Mouse (Mus musculus) heart, postnatal 0 days (tissue): ENCODE measurements around the gene Naa20. TPM values are rescaled to one million over a fixed set of nuclear protein-coding genes. Genes with fewer than 3 reads are reported as not detected.

ENCODE experiments used
- ATAC-seq: fragments of 200-750 bp; cut with Nextera tagmentation; 2 replicates; pipeline ENCODE4 v1.8.0; 2017; ENCODE audit warnings: low read depth, moderate number of reproducible peaks, moderate library complexity; ENCODE audit not compliant: insufficient read depth
- DNase-seq: peaks from one replicate; pipeline ENCODE4 v3.0.0-alpha.2; 2016; ENCODE audit warnings: low spot score
- H3K27ac ChIP-seq: fragments of 300-500 bp; sonication (generic); 2 replicates; pipeline ENCODE4 v1.5.1; 2014; ENCODE audit warnings: low read depth, mild to moderate bottlenecking
- H3K27me3 ChIP-seq: fragments of 300-500 bp; sonication (generic); 2 replicates; pipeline ENCODE4 v1.6.1; 2014; ENCODE audit warnings: low read length, mixed read lengths; ENCODE audit not compliant: control insufficient read depth, insufficient read depth
- H3K36me3 ChIP-seq: fragments of 300-500 bp; sonication (generic); replicated peaks from 2 replicates; pipeline ENCODE4 v1.6.1; 2014; ENCODE audit warnings: low read length, mixed read lengths; ENCODE audit not compliant: control insufficient read depth, insufficient read depth
- H3K4me1 ChIP-seq: fragments of 300-500 bp; sonication (generic); 2 replicates; pipeline ENCODE4 v1.6.1; 2014; ENCODE audit warnings: antibody characterized with exemption; ENCODE audit not compliant: control insufficient read depth, insufficient read depth
- H3K4me2 ChIP-seq: fragments of 300-500 bp; sonication (generic); 2 replicates; pipeline ENCODE4 v1.6.1; 2014; ENCODE audit warnings: low read depth, mild to moderate bottlenecking, low read length, moderate library complexity
- H3K4me3 ChIP-seq: fragments of 300-500 bp; sonication (generic); 2 replicates; pipeline ENCODE4 v1.5.1; 2014; ENCODE audit warnings: low read depth, low read length
- H3K9ac ChIP-seq: fragments of 300-500 bp; sonication (generic); replicated peaks from 2 replicates; pipeline ENCODE4 v1.6.1; 2014; ENCODE audit warnings: low read depth, low read length, mixed read lengths
- H3K9me3 ChIP-seq: fragments of 300-500 bp; sonication (generic); replicated peaks from 2 replicates; pipeline ENCODE4 v1.6.1; 2016; ENCODE audit warnings: low read length; ENCODE audit not compliant: control insufficient read depth
- CTCF ChIP-seq: IDR thresholded peaks from 2 replicates; pipeline ENCODE4 v1.5.1; 2016; ENCODE audit warnings: antibody characterized with exemption, control low read depth, low read depth
- EP300 ChIP-seq: IDR thresholded peaks from 2 replicates; pipeline ENCODE4 v1.6.1; 2016; ENCODE audit warnings: antibody characterized with exemption, low read depth
- WGBS: fragments of 180-500 bp; shearing (Covaris S2); extraction: QIAGEN DNeasy Blood & Tissue Kit; methylation state at CpG from one replicate; pipeline ENCODE4 v1.1.7; 2014; 5-methylcytosine and 5-hydroxymethylcytosine counted together
- polyA plus RNA-seq: library from polyadenylated mRNA; unstranded; fragments of >200 nt; fragmentation: Nextera tagmentation; extraction: Ambion mirVana; gene quantifications from 2 replicates; pipeline ENCODE4 v1.2.1, GENCODE M21; 2015
- total RNA-seq: library from RNA; depleted of rRNA; stranded (reverse); fragments of >200 nt; gene quantifications from 2 replicates; pipeline ENCODE4 v1.2.3, GENCODE M21; 2014; ENCODE audit warnings: low replicate concordance

Gene Naa20
- total and polyA plus RNA-seq, 2 experiments from 2014 or later, result 155 to 243 TPM

DNA sequence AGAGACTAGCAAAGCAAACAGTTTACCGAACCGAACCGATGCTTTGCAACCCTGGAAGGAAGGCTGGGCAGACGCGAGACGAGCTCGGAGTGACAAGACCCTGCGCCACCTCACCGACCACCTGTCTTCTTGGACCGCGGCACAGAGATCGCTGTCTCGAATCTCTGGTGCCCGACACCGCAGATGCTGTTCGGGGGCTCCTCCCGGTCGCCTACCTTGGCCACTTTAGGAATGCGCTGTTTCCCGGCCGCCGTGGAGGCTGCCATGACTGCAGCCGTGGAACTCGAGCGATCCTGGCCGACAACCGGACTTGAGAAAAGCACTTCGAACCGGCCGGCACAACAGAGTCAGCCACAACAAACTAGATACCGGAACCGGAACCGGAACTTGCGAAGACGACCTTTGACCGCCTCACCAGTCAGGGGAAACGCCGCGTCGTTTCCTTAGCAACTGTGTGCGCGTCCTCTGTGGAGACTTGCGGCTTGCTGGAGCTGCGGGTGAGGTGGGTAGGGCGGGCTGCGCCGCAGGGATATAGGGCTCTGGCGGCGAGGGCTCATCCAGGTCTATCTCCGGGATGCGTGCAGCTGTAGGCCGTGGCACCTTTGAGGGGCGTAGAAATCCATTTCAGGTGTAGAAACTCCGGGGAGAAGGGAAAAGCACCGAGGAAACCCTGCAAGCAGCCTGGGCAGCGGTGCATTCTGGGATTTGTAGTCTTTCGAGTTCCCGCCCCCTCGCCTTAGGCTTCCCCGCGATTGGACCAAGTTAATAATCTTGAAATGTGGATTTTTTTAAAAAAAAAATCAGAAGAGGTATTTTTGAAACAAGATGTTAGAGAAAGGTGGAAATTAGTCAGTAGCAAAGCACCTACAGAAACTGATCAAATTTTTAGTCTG, 32.7 kb downstream of the Naa20 start, which contains the start of the genes Cfap61 and Crnkl1:
Gene Cfap61, plus strand, starts transcription at position 446 of the 893 bp plus-strand sequence.
Gene Crnkl1, minus strand, starts transcription at position 676 of the 893 bp plus-strand sequence.
- ATAC-seq (peak; percentile 96), DNase-seq (peak; percentile 93)
- under 1% methylated on average over 61 of the region's 61 CpGs for WGBS
- no peak for TF ChIP-seq EP300
- no peak for TF ChIP-seq CTCF
- Histone ChIP-seq H3K9ac (peak within 1 kb of the TSS; percentile 71), H3K4me3 (peak within 1 kb of the TSS; percentile 81), H3K9me3 (no peaks in the 10 kb centered on the region), H3K27me3 (no peaks in the 10 kb centered on the region), H3K36me3 (peaks cover 30% of the 10 kb centered on the region), H3K4me1 (peaks cover 8% of the 10 kb centered on the region), H3K27ac (no peak within 1 kb of the TSS), H3K4me2 (peak within 1 kb of the TSS; percentile 96)

DNA sequence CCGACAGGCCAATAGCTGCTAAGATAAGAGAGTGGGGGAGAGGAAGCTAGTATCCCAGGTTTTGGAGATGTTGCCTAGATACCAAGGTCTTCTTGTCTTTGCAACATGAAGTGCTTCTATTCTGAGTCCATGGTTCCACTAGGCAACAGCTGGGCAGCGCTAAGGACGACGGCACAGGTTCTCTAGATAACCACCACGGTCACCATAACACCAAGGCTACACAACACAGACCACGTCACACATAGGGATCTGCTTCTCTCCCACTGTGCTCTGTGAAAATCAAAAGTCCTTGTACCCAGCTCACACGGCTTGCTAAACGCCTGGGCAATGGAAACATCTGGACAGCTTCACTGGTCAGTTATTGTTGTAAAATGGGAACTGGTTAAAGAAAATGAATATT, 35.1 kb downstream of the Naa20 start:
- peak overlapping the region; percentile 58; the same call in 1 of the 2 replicates for H3K27ac ChIP-seq
- DNase-seq (peak; percentile 67), ATAC-seq (peak; percentile 65)
- no peaks in the 10 kb centered on the region for H3K9me3 ChIP-seq
- H3K9ac ChIP-seq, result no peak overlapping the region
- peak overlapping the region; percentile 21; the same call in 1 of the 2 replicates for H3K4me2 ChIP-seq
- H3K36me3 ChIP-seq, result peaks cover 7% of the 10 kb centered on the region
- 35% methylated on average over 8 of the region's 8 CpGs for WGBS
- no peak overlapping the region for H3K4me3 ChIP-seq
- no peak for TF ChIP-seq CTCF
- TF ChIP-seq EP300, result no peak
- H3K4me1 ChIP-seq, result peaks cover 8% of the 10 kb centered on the region
- H3K27me3 ChIP-seq, result no peaks in the 10 kb centered on the region

DNA sequence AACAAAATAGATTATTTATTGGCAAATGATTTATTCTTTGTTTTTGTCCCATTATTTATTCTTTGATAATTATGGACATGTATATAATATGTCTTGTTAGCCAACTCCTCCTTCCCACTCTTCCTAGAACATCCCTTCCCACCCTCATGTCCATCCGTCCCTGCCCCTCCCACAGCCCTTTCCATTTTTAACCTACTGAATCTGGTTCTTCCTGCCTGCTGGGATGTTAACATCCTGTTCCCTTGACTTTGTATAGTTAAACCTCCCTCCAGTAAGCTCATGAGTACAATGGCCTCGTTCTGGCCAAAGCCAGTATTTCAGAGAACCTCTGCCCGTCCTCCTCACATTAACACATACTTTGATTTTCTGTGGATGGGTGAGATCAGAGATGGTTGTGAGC, 39.5 kb downstream of the Naa20 start:
- no peaks in the 10 kb centered on the region; the same call in 1 of the 2 replicates for H3K4me1 ChIP-seq
- H3K9me3 ChIP-seq, result no peaks in the 10 kb centered on the region
- H3K27me3 ChIP-seq, result no peaks in the 10 kb centered on the region
- H3K4me2 ChIP-seq, result no peak overlapping the region
- no peak overlapping the region for H3K4me3 ChIP-seq
- no peak overlapping the region for H3K9ac ChIP-seq
- no peaks in the 10 kb centered on the region for H3K36me3 ChIP-seq
- no peak overlapping the region for H3K27ac ChIP-seq
- no peak for TF ChIP-seq CTCF
- TF ChIP-seq EP300, result no peak
- DNase-seq, result no peak
- 44% methylated on average over 3 of the region's 3 CpGs for WGBS
- ATAC-seq, result no peak

DNA sequence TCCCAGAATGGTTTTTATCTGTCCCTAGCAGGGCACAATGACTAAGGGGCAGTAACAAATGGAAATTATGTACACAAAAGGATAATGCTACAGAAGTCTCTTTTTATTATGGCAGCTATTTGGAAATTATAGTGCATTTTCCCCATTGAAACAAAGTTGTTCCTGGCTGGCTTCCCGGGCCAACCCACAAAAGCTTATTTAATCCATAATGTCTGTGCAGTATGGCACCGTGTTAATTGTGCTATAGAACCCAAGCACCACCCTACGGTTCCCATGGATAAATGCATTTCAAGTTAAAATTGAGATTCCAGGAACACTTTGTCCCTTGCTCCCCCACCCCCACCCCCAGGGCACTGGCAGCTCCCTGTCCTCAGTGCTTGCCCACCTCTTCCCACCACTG, 42.4 kb downstream of the Naa20 start:
- no peak overlapping the region for H3K4me2 ChIP-seq
- no peaks in the 10 kb centered on the region for H3K36me3 ChIP-seq
- ATAC-seq (no peak), DNase-seq (no peak)
- H3K27me3 ChIP-seq, result no peaks in the 10 kb centered on the region
- 73% methylated on average over 3 of the region's 3 CpGs for WGBS
- no peak overlapping the region for H3K9ac ChIP-seq
- TF ChIP-seq CTCF (no peak), EP300 (no peak)
- H3K27ac ChIP-seq, result no peak overlapping the region
- H3K9me3 ChIP-seq, result no peaks in the 10 kb centered on the region
- H3K4me1 ChIP-seq, result no peaks in the 10 kb centered on the region
- H3K4me3 ChIP-seq, result no peak overlapping the region

DNA sequence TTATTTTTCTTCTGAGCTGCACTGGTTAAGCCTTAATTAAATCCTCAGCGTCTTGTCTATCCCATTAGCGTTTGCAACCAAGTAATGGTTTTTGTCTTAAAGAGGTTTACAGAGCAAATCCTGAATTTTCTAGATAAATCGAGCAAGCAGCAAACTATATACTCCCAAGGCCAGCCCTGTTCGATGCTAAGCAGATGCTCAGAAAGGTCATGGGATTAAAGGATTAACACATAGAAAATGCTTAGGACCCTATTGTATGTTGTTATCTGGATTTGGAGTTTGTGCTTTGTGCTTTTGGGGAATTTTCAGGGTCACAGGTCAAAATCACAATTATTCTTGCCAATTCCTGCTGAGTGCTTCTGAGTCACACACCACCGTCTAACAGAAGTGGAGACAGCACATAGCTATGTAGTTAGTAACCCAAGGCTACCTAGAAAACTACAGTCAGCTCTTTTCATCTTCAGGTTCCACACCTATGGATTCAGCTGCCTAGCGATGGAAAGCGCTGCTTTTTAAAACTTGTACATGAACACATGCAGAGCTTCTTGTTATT, 46.6 kb downstream of the Naa20 start:
- DNase-seq, result no peak
- 74% methylated on average over 7 of the region's 7 CpGs for WGBS
- Histone ChIP-seq H3K9me3 (no peaks in the 10 kb centered on the region), H3K9ac (no peak overlapping the region), H3K36me3 (no peaks in the 10 kb centered on the region), H3K27ac (no peak overlapping the region), H3K4me3 (no peak overlapping the region), H3K27me3 (no peaks in the 10 kb centered on the region), H3K4me2 (no peak overlapping the region), H3K4me1 (no peaks in the 10 kb centered on the region)
- ATAC-seq, result no peak
- TF ChIP-seq EP300 (no peak), CTCF (no peak)
